Mouse (Mus musculus): ENCODE data around the gene Ccdc191.

DNA sequence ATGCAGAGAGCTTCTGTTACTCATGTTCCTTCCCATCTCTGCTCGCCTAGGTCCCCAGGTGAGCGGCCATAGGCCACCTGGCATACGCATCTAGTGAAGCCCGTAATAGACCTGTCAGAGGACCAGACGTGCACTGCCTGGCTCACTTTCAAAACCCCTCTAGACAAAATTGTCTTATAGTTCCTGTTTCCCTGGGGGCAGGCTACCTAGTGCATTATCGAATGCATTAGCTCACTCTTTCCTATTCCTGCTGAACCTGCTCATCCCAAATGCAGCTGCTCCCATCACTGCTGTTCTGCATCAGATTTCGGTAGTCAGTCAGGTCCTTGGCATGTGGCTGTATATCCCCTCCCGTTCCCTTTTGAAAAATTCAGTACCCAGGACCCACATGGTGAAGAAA lies 45.3 kb downstream of the Ccdc191 start:
- no peak for TF ChIP-seq POLR2A (IDR thresholded peaks at IDR 0.05; ENCODE audit: low read depth, low read length)
- TF ChIP-seq CTCF (IDR thresholded peaks at IDR 0.05; ENCODE audit: extremely low read depth, insufficient read depth, insufficient read length, insufficient replicate concordance) = no peak

All from spleen, adult 2 months (tissue).